ENCODE assay signal across 24 mouse cellular contexts in genomic region chr14:121215817-121216216, GRCm38 (mm10).
DNase-seq lines count a peak whose midpoint lies in the region; ATAC-seq and TF ChIP-seq lines count a peak whose summit lies in the region.
"Had no signal": no experiment of that assay in that cellular context is flagged by ENCODE, and none has a peak within 500 bp of the region (broad histone marks: within the 10 kb centered on the region; RNA-seq: fewer than 3 reads in every experiment).

No protein-coding gene starts in this region.

- H3K36me3 ChIP-seq in kidney, adult 2 months (ENCODE audit: control insufficient read depth, insufficient read depth, low read length) = no peaks in the 10 kb centered on the region
- H3K36me3 ChIP-seq in lung, embryonic 14.5 days (ENCODE audit: insufficient read depth) = peaks cover 14% of the 10 kb centered on the region; the same call in 1 of the 2 replicates

- no peak overlapping the region for H3K4me3 ChIP-seq in kidney, adult 2 months (ENCODE audit: insufficient read depth, low read depth, low read length)
- H3K4me3 ChIP-seq in lung, embryonic 14.5 days (ENCODE audit: low read depth, low read length) = no peak overlapping the region
- no peak overlapping the region for H3K4me3 ChIP-seq in lung, adult 2 months (replicated peaks; ENCODE audit: extremely low read depth, low read depth, low read length)
- H3K4me3 ChIP-seq: heart, embryonic 12.5 days; hindbrain, embryonic 10.5 days; kidney, embryonic 15.5 days; liver, embryonic 12.5 days; stomach, embryonic 15.5 days had no signal

- no peak for DNase-seq in kidney, adult 2 months
- no peak for DNase-seq in kidney, postnatal 4 days
- DNase-seq in lung, embryonic 14.5 days = peak; percentile 88
- DNase-seq in lung, adult 2 months = no peak
- peak; percentile 67 for DNase-seq in lung, postnatal 10 days
- no peak for DNase-seq in ovary, postnatal 14 days (ENCODE audit: low spot score)
- DNase-seq in layer of hippocampus, adult 9-11 months = no peak
- DNase-seq: cerebellum, adult 11-12 months; cerebellum, postnatal 14 days; forebrain, postnatal 0 days; gastrocnemius, postnatal 14 days; heart, adult 11 months; heart, postnatal 10 days; midbrain, embryonic 14.5 days; right cerebral cortex, postnatal 4 days; thymus, postnatal 25 days had no signal

- H3K9ac ChIP-seq in lung, embryonic 14.5 days = no peak overlapping the region
- H3K9ac ChIP-seq: forebrain, postnatal 0 days; heart, embryonic 12.5 days; kidney, embryonic 15.5 days; liver, embryonic 12.5 days; stomach, embryonic 15.5 days had no signal

- ATAC-seq in lung, embryonic 14.5 days (ENCODE audit: insufficient read depth) = peak; percentile 69
- ATAC-seq: forebrain, postnatal 0 days; hindbrain, embryonic 16.5 days; intestine, embryonic 16.5 days; liver, embryonic 12.5 days had no signal

- no peaks in the 10 kb centered on the region for H3K27me3 ChIP-seq in kidney, adult 2 months (replicated peaks; ENCODE audit: control insufficient read depth, insufficient read depth, low read length)
- H3K27me3 ChIP-seq in lung, embryonic 14.5 days (ENCODE audit: insufficient read depth, low read length) = no peaks in the 10 kb centered on the region
- H3K27me3 ChIP-seq: heart, embryonic 12.5 days; kidney, embryonic 15.5 days; liver, embryonic 12.5 days; Patski; stomach, embryonic 15.5 days had no signal

- 51% methylated on average over 5 of the region's 5 CpGs for WGBS in kidney, adult 2 months
- 26% methylated on average over 5 of the region's 5 CpGs for WGBS in lung, embryonic 14.5 days
- 27% methylated on average over 5 of the region's 5 CpGs for WGBS in lung, adult 2 months

- peak overlapping the region; percentile 48 for H3K27ac ChIP-seq in kidney, adult 2 months (ENCODE audit: insufficient read depth, low read depth, low read length)
- peak overlapping the region; percentile 43; the same call in 1 of the 2 replicates for H3K27ac ChIP-seq in lung, embryonic 14.5 days (ENCODE audit: low read depth)
- H3K27ac ChIP-seq: hindbrain, embryonic 10.5 days; kidney, embryonic 15.5 days; liver, embryonic 12.5 days; stomach, embryonic 15.5 days had no signal

- no peak for TF ChIP-seq POLR2A in kidney, adult 2 months (IDR thresholded peaks at IDR 0.05; ENCODE audit: low read depth, low read length)
- TF ChIP-seq POLR2A in lung, adult 2 months (IDR thresholded peaks at IDR 0.05; ENCODE audit: borderline replicate concordance, extremely low read depth, low read depth, low read length) = no peak

- no peaks in the 10 kb centered on the region for H3K4me1 ChIP-seq in kidney, adult 2 months (ENCODE audit: control insufficient read depth, insufficient read depth, low read length)
- H3K4me1 ChIP-seq in lung, embryonic 14.5 days (ENCODE audit: insufficient read depth) = peaks cover 10% of the 10 kb centered on the region; the same call in 1 of the 2 replicates
- peaks cover 12% of the 10 kb centered on the region for H3K4me1 ChIP-seq in lung, adult 2 months (ENCODE audit: control insufficient read depth, insufficient read depth, low read length)
- H3K4me1 ChIP-seq: liver, embryonic 12.5 days; stomach, embryonic 15.5 days had no signal

- no peak for TF ChIP-seq CTCF in kidney, adult 2 months (conservative IDR thresholded peaks at IDR 0.05; ENCODE audit: insufficient read depth, insufficient read length, low read depth, low read length)
- TF ChIP-seq CTCF in lung, embryonic 14.5 days (IDR thresholded peaks at IDR 0.05; ENCODE audit: low read depth) = no peak
- no peak for TF ChIP-seq CTCF in lung, adult 2 months (IDR thresholded peaks at IDR 0.05; ENCODE audit: insufficient read depth, low read length)

- no peak overlapping the region for H3K4me2 ChIP-seq in lung, embryonic 14.5 days
- H3K4me2 ChIP-seq: heart, embryonic 12.5 days; kidney, embryonic 15.5 days; liver, embryonic 12.5 days; stomach, embryonic 15.5 days had no signal

- H3K9me3 ChIP-seq in lung, embryonic 14.5 days (ENCODE audit: low read depth, low read length) = no peaks in the 10 kb centered on the region
- H3K9me3 ChIP-seq: heart, embryonic 12.5 days; hindbrain, embryonic 10.5 days; kidney, embryonic 15.5 days; liver, embryonic 12.5 days; stomach, embryonic 15.5 days had no signal

Comparison
In these comparisons a context has a peak if more than half of its experiments do, and no peak if none do; other contexts are left out.
1. DNase-seq: peak in lung, embryonic 14.5 days (single experiment) and lung, postnatal 10 days (single experiment); none in kidney, adult 2 months (single experiment), kidney, postnatal 4 days (0 of 2), lung, adult 2 months (single experiment), ovary, postnatal 14 days (single experiment) and layer of hippocampus, adult 9-11 months (single experiment).